Mouse (Mus musculus) myocyte (in vitro differentiated cells): ENCODE measurements around the gene Zcchc7. TPM values are rescaled to one million over a fixed set of nuclear protein-coding genes. Genes with fewer than 3 reads are reported as not detected.
A peak's percentile ranks its signal among the peaks of the same experiment; 100 is the strongest.
"Not testable (repeated sequence)": the region's sequence is repeated elsewhere in the genome, so short reads cannot be mapped to it uniquely, and the experiment has no call there.

Experiments used
- H3K27me3 ChIP-seq: one replicate; pipeline ENCODE4 v1.6.1; 2011; ENCODE audit not compliant: control insufficient read depth, insufficient read depth, insufficient read length
- H3K36me3 ChIP-seq: one replicate; pipeline ENCODE4 v1.6.1; 2011; ENCODE audit not compliant: control insufficient read depth, insufficient read depth
- H3K4me2 ChIP-seq: one replicate; pipeline ENCODE4 v1.6.1; 2011; ENCODE audit warnings: low read depth, control low read depth
- H3K4me3 ChIP-seq: one replicate; pipeline ENCODE4 v1.5.1; 2011; ENCODE audit warnings: mild to moderate bottlenecking, control low read depth, moderate library complexity
- H3K79me2 ChIP-seq: one replicate; pipeline ENCODE4 v1.6.1; 2011; ENCODE audit not compliant: control insufficient read depth, insufficient read depth
- H3ac ChIP-seq: one replicate; pipeline ENCODE4 v1.6.1; 2011; ENCODE audit not compliant: control insufficient read depth, insufficient read length
- CEBPB ChIP-seq: IDR thresholded peaks from 2 replicates; pipeline ENCODE4 v1.6.1; 2011; ENCODE audit warnings: mild to moderate bottlenecking, moderate library complexity; ENCODE audit not compliant: poor library complexity, insufficient read depth, severe bottlenecking
- E2F4 ChIP-seq: IDR thresholded peaks from one replicate; pipeline ENCODE4 v1.6.1; 2011; ENCODE audit warnings: mild to moderate bottlenecking, control low read depth, moderate library complexity; ENCODE audit not compliant: insufficient read depth
- MAX ChIP-seq: IDR thresholded peaks from one replicate; pipeline ENCODE4 v1.6.1; 2011; ENCODE audit warnings: low read depth, mild to moderate bottlenecking, control low read depth
- MYOD1 ChIP-seq, 3 experiments: IDR thresholded peaks; one replicate each; pipeline ENCODE4 v1.6.1; 2011; ENCODE audit warnings: control low read depth in 2 of 3, low read depth in 2 of 3, mild to moderate bottlenecking in 2 of 3, moderate library complexity in 1 of 3; ENCODE audit not compliant: insufficient read length in 2 of 3, control insufficient read depth in 1 of 3
- MYOG ChIP-seq, 3 experiments: IDR thresholded peaks; one replicate each; pipeline ENCODE4 v1.6.1; 2011; ENCODE audit warnings: control low read depth in 2 of 3, low read depth in 2 of 3, mild to moderate bottlenecking in 2 of 3; ENCODE audit not compliant: insufficient read length in 2 of 3, control insufficient read depth in 1 of 3, insufficient read depth in 1 of 3
- POLR2A ChIP-seq: IDR thresholded peaks from one replicate; pipeline ENCODE4 v1.6.1; 2011; ENCODE audit warnings: low read depth, mild to moderate bottlenecking, control low read depth, moderate library complexity; ENCODE audit not compliant: insufficient read length
- POLR2AphosphoS2 ChIP-seq: IDR thresholded peaks from one replicate; pipeline ENCODE4 v1.6.1; 2011; ENCODE audit warnings: low read depth, control low read depth; ENCODE audit not compliant: insufficient read length
- REST ChIP-seq: IDR thresholded peaks from one replicate; pipeline ENCODE4 v1.6.1; 2011; ENCODE audit warnings: mild to moderate bottlenecking, control low read depth, moderate library complexity; ENCODE audit not compliant: insufficient read depth, insufficient read length
- SRF ChIP-seq: IDR thresholded peaks from one replicate; pipeline ENCODE4 v1.6.1; 2011; ENCODE audit warnings: low read depth; ENCODE audit not compliant: control insufficient read depth, insufficient read length
- TCF12 ChIP-seq: IDR thresholded peaks from one replicate; pipeline ENCODE4 v1.6.1; 2011; ENCODE audit warnings: mild to moderate bottlenecking, control low read depth; ENCODE audit not compliant: poor library complexity, insufficient read depth, severe bottlenecking
- TCF3 ChIP-seq: IDR thresholded peaks from one replicate; pipeline ENCODE4 v1.6.1; 2011; ENCODE audit warnings: low read depth, control low read depth; ENCODE audit not compliant: insufficient read length
- USF1 ChIP-seq: IDR thresholded peaks from one replicate; pipeline ENCODE4 v1.6.1; 2011; ENCODE audit warnings: low read depth, mild to moderate bottlenecking, control low read depth, moderate library complexity
- polyA plus RNA-seq: library from polyadenylated mRNA; unstranded; fragments of >200 nt; fragmentation: generic; extraction: Trizol; gene quantifications from one replicate; pipeline ENCODE4 v1.2.1, GENCODE M21; 2012; ENCODE audit warnings: missing spikeins

Gene Zcchc7
- polyA plus RNA-seq, 1 experiment: 6.9 TPM

DNA sequence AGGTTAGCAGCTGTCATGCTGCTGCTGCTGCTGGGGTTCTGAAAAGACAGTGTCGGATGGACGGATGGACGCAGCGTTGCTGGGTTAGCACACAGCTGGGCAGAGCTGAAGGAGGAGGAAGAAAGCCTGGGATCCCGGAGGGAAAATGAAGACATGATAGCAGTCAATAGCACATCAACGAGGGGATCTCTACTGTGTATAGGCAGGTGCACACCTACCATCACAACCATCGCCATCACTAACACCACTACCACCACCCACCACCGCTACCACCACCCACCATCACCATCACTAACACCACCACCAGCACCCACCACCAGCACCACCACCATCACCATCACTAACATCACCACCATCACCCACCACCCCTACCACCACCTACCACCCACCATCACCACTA, 35.6 kb upstream of the Zcchc7 start:
- no peak overlapping the region for H3K4me2 ChIP-seq
- no peaks in the 10 kb centered on the region for H3K79me2 ChIP-seq
- peaks cover 47% of the 10 kb centered on the region for H3K27me3 ChIP-seq
- no peaks in the 10 kb centered on the region for H3K36me3 ChIP-seq
- H3K4me3 ChIP-seq: no peak overlapping the region
- no peak overlapping the region for H3ac ChIP-seq
- TF ChIP-seq REST (no peak), CEBPB (no peak), MAX (no peak), TCF3 (no peak), POLR2AphosphoS2 (no peak), MYOG (IDR thresholded peaks at IDR 0.05; ENCODE audit: control insufficient read depth in 1 of 3, insufficient read depth in 1 of 3, insufficient read length in 2 of 3, low read depth in 2 of 3) (no peak), E2F4 (no peak), SRF (no peak), TCF12 (no peak), USF1 (no peak), POLR2A (no peak), MYOD1 (IDR thresholded peaks at IDR 0.05; ENCODE audit: control insufficient read depth in 1 of 3, insufficient read length in 2 of 3, low read depth in 2 of 3) (no peak)

DNA sequence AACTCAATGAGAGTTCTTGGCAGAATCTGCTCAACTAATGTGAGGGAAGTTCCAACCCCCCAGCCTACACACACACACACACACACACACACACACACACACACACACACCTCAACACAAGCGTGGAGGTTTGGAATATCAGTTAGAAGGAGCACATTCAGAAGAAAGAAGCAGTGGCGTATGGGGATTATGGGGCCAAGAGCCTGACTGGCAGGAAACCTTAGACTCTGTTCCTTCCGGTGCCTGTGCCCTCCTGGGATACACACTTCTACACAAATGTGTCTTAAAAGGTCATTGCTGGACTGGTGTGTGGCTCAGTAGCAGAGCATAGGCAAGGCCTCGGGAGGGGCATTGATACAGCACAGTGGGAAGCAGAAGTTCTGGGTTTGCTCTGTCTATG, 34.4 kb upstream of the Zcchc7 start:
- no peak overlapping the region for H3ac ChIP-seq
- H3K4me3 ChIP-seq: no peak overlapping the region
- H3K36me3 ChIP-seq: no peaks in the 10 kb centered on the region
- peaks cover 56% of the 10 kb centered on the region for H3K27me3 ChIP-seq
- H3K79me2 ChIP-seq: no peaks in the 10 kb centered on the region
- TF ChIP-seq USF1: no peak
- no peak for TF ChIP-seq E2F4
- no peak overlapping the region for H3K4me2 ChIP-seq

DNA sequence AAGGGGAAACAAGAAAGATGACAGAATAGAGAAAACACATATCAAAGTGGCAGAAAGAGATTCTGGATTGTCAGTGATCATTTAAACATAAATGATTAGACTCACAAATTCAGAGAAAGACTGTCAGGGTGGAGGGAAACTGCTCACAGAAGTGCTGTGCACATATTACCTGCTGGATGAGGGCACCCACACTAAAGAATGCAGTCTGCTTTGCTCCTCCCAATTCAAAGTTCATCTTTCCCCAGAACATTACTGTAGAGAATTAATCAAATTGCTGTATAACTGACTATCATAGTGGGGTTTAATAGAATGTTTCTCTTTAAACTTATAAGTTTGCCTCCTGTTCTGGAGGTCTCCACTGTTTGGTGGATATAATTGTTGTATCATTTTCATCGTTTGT, 15.2 kb upstream of the Zcchc7 start:
- H3K79me2 ChIP-seq: no peaks in the 10 kb centered on the region
- H3K27me3 ChIP-seq: no peaks in the 10 kb centered on the region
- no peak overlapping the region for H3K4me2 ChIP-seq
- H3K36me3 ChIP-seq: no peaks in the 10 kb centered on the region
- TF ChIP-seq MAX (no peak), TCF3 (no peak), POLR2AphosphoS2 (no peak), CEBPB (no peak), USF1 (no peak), MYOD1 (IDR thresholded peaks at IDR 0.05; ENCODE audit: control insufficient read depth in 1 of 3, insufficient read length in 2 of 3, low read depth in 2 of 3) (no peak), POLR2A (no peak), E2F4 (no peak), SRF (no peak), TCF12 (no peak), MYOG (IDR thresholded peaks at IDR 0.05; ENCODE audit: control insufficient read depth in 1 of 3, insufficient read depth in 1 of 3, insufficient read length in 2 of 3, low read depth in 2 of 3) (no peak), REST (no peak)
- H3ac ChIP-seq: no peak overlapping the region
- no peak overlapping the region for H3K4me3 ChIP-seq

DNA sequence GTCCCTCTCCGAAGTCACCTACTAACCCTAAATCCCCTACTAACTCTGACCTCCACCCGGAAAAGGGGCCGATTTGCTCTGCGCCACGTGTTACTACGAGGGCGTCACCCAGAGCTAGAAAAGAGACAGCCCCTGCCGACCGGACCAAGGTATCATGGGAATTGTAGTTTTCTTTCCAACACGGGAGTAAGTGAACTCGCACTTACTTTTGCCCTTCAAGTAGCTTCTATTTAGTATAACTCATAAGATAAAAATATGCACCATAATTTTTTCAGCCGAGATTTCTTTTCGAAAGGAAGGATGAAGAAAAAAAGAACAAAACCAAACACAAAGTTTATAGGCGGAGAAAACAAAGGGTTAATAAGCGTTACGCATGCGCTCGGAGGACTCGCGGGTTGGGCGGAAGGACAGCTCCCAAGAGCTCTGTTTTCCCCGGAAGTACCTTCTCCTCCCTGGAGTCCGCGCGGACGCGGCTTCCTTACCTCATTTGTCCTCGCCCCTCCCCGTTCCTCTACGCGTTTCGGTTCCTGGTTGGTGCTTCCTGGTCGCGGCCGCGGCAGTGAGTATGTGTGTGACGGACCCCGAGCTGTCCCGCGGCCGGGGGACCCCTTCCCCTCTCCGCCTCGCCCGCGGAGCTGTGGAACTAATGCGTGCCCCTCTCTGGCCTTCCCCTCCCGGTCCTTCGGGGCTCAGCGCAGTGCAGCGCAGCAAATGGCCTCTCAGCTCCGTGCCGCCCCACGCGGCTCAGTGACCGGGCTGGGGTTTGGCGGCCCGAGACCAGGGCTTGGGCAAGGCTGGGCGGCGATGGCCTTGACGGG, 666 bp downstream of the Zcchc7 start:
- TF ChIP-seq MYOG (IDR thresholded peaks at IDR 0.05; ENCODE audit: control insufficient read depth in 1 of 3, insufficient read depth in 1 of 3, insufficient read length in 2 of 3, low read depth in 2 of 3) (no peak), CEBPB (no peak), SRF (peak; percentile 62), TCF3 (no peak), E2F4 (no peak), POLR2AphosphoS2 (peak; percentile 87), POLR2A (peak; percentile 94), USF1 (peak; percentile 95), MYOD1 (IDR thresholded peaks at IDR 0.05; ENCODE audit: control insufficient read depth in 1 of 3, insufficient read length in 2 of 3, low read depth in 2 of 3) (no peak), TCF12 (no peak), REST (no peak), MAX (peak; percentile 76)

DNA sequence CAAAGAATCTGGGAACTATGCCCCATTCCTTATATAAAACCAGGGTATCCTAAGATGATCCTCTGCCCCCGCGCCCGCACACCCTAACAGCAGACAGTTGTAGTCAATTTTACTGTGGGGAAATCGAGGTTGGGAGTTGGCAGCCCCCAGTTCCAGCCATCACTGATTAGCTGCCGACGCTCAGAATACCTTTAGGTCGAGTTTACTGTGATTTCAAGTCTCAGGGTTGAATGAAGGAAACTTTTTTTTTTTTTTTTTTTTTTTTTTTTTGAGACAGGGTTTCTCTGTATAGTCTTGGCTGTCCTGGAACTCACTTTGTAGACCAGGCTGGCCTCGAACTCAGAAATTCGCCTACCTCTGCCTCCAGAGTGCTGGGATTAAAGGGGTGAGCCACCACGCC, 1.5 kb downstream of the Zcchc7 start:
- Histone ChIP-seq H3K4me3 (peak overlapping the region; percentile 85), H3K79me2 (peaks cover 38% of the 10 kb centered on the region), H3K4me2 (peak overlapping the region; percentile 63), H3ac (peak overlapping the region; percentile 71)
- H3K27me3 ChIP-seq, H3K36me3 ChIP-seq: not testable (repeated sequence)

More for the DNA sequence above, 666 bp downstream of the Zcchc7 start:
- H3K79me2 ChIP-seq: peaks cover 38% of the 10 kb centered on the region
- peak overlapping the region; percentile 85 for H3K4me3 ChIP-seq
- peak overlapping the region; percentile 71 for H3ac ChIP-seq
- no peaks in the 10 kb centered on the region for H3K27me3 ChIP-seq
- peak overlapping the region; percentile 90 for H3K4me2 ChIP-seq
- no peaks in the 10 kb centered on the region for H3K36me3 ChIP-seq
